Mouse (Mus musculus) layer of hippocampus, adult 9-10 months (tissue): ENCODE measurements around the gene Ext2.

Source experiments
- DNase-seq: peaks from one replicate; pipeline ENCODE4 v3.0.0; 2022; ENCODE audit warnings: low spot score

Gene Ext2

GRCm38 (mm10) chr2:93624665-93625408 lies 197.5 kb downstream of the Ext2 start:
- DNase-seq = no peak

GRCm38 (mm10) chr2:93619208-93619849 lies 203.0 kb downstream of the Ext2 start:
- DNase-seq = no peak

GRCm38 (mm10) chr2:93618447-93619199 lies 203.7 kb downstream of the Ext2 start:
- no peak for DNase-seq

GRCm38 (mm10) chr2:93615845-93616689 lies 206.3 kb downstream of the Ext2 start:
- no peak for DNase-seq

- no peak for DNase-seq
These were observed 209.3 kb downstream of the Ext2 start for GRCm38 (mm10) chr2:93613020-93613419.
